Mouse (Mus musculus): Measurements from ENCODE around the gene Tyw1.

The Tyw1 gene

DNA sequence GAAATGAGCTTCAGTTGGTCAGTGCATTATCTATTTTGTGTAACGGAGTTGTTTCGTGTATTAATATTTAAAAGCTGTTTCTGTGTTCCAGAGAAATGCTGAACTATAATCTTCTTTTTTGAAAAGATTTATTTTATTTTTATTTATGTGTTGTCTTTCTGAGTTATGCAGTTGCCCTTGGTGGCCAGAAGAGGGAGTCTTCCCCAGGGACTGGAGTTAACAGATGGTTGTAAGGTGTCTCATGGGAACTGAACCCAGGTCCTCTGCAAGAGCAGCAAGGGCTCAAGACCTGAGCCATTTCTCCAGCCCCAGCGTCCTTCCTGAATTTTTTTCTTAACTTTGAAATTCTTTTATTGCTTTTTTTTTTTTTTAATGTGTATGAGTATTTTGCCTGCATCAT is 59.5 kb downstream of the Tyw1 start:
- no peak for DNase-seq (ENCODE audit: low read depth, low spot score)

DNA sequence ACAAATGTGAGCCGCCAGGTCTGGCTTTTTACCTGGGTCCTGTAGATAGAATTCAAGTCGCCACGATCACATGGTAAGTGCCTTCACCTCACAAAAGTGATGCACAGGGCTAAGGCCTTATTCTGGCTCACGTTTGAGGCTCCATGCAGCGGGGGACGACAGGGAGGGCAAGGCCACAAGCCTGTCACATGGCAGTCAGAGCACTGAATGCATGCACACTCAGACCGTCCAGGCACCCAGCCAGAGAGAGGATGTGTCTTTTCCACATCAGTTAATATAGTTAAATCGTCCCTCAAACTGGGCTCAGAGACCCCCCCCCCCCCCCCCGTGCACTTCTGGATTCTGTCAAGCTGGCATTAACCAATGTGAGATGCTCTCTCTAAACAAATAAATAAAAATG is 60.9 kb downstream of the Tyw1 start:
- no peak for DNase-seq (ENCODE audit: low read depth, low spot score)

DNA sequence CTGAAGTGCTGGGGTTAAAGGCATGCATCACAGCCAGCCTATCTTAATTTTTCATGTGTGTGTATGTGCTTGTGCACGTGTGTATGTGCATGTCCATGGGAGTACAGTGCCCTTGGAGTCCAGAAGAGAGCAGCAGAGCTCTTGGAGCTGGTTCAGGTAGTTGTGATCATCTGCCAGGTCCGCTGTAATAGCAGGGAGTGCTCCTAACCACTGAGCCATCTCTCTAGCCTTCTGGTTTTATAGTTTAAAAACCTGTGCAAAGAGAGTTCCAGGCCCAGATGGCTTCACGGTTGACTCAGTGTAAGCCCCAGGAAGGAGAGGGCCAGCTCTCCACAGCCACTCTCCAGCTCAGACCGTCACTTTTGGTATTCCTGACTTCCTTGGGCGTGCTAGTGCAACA is 64.4 kb downstream of the Tyw1 start:
- no peak for DNase-seq (ENCODE audit: low read depth, low spot score)

DNA sequence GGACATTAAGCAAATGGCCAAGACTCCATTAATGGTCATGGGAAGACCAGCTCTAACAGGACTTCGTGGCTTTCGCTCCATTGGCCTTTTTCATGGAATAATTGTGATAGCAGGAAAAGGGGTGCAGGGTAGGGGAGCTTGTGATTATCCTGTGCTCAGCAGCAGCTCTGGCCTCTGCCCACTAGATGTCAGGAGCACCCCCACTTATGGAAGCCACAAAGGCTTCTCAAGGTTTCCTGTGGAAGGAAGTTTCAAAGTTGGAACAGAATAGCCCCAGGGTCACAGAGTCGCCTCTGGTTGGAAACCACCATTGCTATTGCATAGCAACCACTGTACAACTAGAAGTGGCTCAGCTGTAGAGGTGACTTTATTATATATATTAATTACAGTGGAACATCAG is 65.1 kb downstream of the Tyw1 start:
- no peak for DNase-seq (ENCODE audit: low read depth, low spot score)

DNA sequence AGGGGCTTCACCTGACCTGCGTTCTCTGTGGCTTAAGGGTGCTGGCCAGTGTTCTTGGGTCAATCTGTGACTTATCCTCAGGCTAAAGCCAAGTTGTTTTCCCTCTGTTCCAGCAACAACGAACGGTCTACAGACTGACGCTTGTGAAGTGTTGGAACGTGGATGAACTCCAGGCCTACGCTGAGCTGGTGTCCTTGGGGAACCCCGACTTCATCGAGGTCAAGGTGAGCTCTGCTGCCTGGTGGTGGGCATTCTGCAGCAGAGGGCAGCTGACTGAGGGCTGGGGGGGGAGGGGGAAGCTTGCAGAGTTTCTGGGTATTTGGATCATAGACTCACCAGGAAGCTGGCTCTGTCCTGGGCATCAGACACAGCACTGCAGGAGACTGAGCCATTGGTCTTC is 70.1 kb downstream of the Tyw1 start:
- DNase-seq (ENCODE audit: low read depth, low spot score), result no peak

DNA sequence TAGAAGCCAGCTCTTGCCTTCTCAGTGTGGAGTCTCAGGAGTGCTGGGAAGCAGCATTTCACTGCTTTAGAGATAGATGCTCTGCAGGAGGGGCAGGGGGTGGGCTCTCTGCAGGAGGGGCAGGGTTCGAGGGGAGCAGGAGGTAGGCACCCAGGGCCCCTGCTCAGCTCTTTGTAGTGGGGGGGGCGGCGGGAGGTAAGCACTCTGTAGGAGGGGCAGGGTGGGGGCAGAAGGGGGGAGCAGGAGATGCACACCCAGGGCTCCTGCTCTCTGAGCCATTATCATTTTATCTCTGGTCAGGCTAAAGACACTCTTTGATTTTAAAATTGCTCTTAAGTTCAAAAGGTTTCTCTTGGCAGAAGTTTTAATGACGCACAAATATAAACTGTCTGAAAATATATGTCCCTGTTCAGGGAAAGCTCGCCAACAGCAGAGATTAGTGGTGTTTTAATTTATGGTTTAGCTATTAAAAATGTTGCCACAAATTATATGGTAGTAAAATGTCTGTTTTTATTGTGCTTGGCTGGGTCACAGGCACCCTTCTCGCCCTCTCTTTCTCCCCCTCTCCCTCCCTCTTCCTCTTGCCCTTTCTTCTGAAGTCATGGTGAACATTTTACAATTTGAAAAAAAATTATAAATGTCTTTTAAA is 72.3 kb downstream of the Tyw1 start:
- no peak for DNase-seq (ENCODE audit: low read depth, low spot score)

DNA sequence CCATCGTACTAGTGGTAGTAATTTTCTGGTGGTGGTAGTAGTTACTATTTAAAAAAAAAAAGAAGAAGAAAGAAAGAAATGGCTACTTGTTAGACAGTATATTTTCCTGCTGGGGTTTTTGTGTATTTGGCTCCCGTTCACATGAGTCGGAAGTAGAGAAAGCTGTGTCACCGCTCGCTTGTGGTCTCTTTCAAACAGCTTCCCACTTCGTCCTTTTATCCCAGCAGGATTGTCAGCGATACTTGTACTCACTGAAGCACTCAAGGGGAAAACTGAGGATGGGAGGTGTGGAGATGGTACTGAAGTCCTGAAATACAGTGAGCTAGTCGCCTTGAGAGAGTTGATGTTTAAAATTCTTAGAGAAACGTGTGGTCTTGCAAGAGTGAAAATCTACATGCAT is 72.9 kb downstream of the Tyw1 start:
- no peak for DNase-seq (ENCODE audit: low read depth, low spot score)

DNA sequence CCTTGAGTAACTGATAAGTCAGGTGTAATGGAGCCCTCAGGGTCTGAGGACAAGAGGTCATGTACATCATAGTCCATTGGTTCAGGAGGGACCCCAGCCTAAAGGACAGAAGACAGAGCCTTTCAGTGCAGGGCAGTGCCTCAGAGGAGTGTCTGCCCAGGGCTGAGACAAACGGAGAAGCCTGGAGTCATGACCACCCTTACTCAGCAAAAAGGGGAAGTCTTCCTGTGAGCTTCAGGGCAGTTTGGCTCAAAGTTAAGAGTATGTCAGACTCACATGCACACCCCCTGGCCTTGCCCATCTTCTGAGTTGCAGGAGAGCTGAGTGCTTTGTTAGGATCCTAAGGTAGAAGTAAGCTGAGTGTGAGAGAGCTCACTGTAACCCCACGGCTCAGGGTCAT is 74.5 kb downstream of the Tyw1 start:
- DNase-seq (ENCODE audit: low read depth, low spot score), result no peak

DNA sequence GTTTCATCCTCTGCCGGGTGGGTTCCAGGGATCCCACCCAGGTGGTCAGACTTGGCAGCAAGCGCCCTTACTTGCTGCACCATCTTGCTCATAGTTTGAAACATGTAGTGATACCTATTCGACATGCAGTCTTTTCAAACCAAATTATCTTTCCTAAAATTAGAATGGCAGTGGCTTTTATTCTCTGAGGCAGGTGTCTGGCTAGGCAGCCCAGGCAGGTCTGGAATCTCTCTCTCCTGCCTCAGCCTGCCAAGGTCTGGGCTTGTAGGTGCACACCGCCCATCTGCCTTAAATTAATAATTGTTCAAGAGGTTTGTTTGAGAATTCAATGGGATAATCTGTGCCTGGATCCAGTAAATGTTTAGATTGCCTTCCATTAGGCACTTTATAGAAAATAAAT is 75.4 kb downstream of the Tyw1 start:
- no peak for DNase-seq (ENCODE audit: low read depth, low spot score)

DNA sequence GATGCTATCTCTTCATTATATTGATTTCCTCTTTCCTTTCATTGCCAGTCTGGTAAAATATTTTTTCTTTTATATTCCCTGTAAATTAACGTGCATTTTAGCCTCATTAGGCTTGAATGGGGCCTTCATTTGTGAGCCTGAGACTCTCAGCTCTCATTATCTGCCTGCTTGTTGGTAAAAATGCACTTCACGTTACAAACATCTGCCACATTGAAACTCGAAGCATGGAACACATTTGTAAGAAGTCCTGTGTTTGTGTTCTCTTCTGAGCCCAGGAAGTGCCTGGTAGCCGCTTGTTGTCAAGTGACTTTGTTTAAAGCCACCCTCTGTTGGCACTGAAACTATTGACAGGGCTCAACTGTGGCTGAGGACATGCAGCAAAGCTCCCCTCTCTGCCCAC is 75.8 kb downstream of the Tyw1 start:
- no peak for DNase-seq (ENCODE audit: low read depth, low spot score)

DNA sequence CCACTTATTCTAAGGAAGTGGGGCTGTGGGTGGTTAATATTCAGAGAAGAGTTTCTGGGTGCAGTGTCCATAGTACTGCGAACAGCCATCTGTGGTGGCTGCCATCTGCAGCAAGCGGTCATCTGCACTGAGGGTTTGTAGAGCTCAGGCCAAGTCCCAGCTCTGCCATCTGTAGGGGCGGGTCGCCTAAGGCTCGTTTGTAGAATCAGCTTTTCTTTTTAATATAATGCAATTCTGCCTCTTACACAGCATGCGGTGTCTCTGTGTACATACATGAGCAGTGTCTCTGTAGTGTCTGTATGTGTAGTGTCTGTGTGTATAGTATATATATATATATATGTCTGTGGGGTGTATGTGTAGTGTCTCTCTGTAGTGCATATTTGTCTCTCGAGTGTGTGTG is 78.1 kb downstream of the Tyw1 start:
- DNase-seq (ENCODE audit: low read depth, low spot score), result no peak

DNA sequence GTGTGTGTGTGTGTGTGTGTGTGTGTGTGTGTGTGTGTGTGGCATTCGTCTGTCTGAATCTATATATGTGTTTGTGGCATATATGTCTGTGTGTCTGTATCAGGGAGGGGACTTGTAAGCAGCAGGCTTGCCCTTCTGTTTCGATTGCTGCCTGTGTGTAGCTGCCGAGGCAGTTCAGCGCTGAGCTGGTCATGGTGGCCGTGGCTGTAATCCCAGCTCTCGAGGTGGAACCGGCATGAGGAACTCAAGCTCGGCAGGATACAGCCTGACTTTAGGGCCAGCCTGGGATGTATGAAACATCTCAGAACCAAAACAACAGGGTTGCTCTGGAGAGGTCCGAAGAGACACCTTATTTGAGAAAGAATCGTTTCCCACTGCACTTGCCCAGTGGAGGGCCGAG is 78.6 kb downstream of the Tyw1 start:
- no peak for DNase-seq (ENCODE audit: low read depth, low spot score)

DNA sequence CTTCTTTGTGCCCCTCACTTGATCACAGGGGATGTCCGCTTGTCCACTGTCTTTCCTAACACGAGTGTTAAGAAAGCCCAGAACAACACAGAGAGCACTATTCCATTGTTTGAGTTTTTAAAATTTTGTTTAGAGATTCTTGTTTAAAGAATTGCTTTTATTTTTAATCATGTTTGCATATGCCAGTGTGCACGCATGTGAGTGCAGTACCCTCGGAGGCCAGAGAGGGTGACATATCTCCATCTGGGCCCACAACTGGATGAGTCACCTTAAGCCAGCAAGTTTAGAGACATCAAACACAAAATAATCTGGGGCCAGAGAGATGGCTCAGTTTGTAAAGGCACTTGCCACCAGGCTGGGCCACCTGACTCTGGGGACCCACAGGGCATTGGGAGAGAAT is 80.0 kb downstream of the Tyw1 start:
- DNase-seq (ENCODE audit: low read depth, low spot score), result no peak

DNA sequence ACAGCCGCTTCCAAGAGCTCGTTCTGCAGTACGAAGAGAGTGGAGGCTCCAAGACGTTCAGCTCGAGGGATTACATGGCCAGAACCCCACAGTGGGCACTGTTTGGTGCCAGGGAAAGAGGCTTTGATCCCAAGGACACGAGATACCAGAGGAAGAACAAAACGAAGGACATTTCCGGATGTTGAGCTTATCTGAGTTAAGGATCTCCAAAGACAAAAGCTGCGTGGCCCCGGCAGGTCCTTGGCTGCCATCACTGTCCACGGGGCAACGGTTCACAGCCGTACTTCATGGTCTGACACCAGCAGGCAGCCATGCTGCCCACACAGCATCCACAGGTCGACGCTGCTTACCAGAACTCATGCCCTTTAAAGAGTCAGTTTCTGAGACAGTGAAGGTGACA is 85.2 kb downstream of the Tyw1 start:
- no peak for DNase-seq (ENCODE audit: low read depth, low spot score)

DNA sequence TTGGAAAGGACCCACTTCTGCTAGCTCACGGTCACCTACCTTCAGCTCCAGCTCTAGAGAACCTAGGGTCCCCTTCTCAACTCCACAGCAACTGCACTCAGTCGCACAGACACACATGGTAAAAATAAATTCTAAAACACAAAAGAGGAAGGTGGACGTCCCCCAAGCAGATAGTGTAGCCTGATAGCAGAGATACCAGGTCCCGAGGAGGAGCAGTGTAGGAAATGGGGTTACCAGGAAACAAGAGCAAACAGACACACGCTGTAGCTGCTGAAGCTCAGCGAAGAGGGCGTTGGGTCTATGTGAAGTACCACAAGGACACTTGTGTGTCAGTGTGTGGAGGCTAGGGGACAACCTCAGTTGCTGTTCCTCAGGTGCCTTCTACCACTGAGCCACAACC is 89.6 kb downstream of the Tyw1 start:
- DNase-seq (ENCODE audit: low read depth, low spot score), result no peak

DNA sequence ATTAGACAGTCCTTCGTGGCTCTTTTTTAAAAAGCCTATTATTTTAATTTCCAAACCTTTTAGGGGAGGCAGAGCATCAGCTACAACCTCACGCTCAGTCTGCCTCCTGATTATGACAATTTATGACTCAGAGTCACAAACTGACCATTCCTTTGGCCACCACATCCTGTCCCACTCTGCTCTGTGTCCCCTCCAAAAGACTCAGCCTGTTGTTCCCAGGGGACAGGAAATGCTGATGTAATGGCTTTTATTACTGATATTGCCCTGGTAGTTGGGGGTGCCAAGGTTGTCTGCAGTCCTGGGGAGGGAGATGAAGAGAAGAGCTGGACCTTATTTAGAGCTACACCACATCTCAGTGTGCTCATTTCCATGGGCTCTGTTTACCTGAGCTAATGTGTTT is 90.5 kb downstream of the Tyw1 start:
- DNase-seq (ENCODE audit: low read depth, low spot score), result no peak

DNA sequence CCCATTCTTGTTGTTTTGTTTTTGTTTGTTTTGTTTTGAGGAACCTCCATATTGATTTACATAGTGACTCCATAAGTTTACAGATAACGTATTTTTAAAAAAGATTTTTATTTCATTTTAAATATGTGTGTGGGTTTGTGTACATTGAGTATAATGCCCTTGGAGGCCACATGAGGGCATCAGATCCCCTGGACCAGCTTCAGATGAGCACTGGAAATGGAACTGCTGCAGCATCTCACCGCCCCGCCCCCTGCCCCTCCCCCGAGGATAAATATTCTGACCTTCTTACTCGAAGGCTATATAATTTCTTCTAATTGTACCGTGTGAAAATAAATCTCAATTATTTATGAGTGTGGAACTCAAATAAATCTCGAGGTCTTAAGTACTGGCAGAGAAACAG is 99.8 kb downstream of the Tyw1 start:
- DNase-seq (ENCODE audit: low read depth, low spot score), result no peak

DNA sequence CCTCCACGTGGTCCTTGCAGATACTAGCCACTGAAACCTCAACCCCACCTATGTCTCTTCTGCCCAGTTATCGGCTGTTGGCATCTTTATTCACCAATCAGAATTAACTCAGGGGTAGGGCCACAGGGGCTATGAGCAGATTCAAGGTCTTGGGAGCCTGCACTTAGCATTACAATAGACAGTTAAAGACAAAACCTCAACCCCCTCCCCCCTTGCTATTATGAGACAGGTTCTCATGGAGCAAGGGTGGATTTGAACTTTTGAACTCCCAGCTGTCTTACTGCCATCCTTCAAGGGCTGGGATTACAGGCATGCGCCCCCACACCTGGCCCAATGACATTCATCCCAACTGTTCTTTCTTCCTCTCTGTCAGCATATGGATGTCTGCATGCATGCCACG is 107.7 kb downstream of the Tyw1 start:
- DNase-seq (ENCODE audit: low read depth, low spot score), result no peak

DNA sequence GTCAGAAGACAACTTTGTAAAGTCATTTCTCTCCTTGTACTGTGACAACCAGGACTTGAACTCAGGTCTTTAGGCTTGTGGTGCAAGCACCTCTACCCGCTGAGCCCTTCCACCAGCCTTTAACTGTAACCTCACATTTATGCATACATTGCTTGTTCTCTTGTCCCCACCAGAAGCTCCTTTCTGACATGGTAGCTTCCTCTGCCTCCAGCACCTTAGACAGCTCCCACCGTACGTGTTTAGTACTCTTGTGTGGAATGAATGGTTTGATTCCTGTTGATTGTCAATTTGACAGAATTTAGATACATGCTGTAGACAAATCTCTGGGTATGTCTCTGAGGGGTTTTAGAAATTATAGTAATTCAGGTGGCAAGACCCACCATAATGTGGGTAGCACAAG is 108.4 kb downstream of the Tyw1 start:
- DNase-seq (ENCODE audit: low read depth, low spot score), result no peak

DNA sequence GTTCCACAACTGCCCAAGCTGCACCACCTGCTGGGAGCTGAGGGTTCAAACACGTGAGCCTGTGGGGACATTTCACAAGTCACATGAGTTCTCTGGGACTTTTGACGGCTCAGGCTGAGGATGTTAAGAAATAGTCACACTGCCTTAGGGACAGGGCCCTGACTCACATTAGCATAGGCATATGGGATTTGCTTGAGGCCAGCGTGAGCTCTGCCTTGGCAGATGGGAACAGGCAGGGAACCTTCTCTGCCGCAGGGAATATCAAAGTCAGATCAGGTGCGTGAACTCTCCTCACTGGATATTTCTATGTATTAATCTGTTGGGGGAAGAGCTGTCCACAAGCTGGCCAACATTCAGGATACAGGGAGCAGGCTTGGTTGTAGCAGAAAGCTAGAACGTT is 112.8 kb downstream of the Tyw1 start:
- DNase-seq (ENCODE audit: low read depth, low spot score), result no peak

DNA sequence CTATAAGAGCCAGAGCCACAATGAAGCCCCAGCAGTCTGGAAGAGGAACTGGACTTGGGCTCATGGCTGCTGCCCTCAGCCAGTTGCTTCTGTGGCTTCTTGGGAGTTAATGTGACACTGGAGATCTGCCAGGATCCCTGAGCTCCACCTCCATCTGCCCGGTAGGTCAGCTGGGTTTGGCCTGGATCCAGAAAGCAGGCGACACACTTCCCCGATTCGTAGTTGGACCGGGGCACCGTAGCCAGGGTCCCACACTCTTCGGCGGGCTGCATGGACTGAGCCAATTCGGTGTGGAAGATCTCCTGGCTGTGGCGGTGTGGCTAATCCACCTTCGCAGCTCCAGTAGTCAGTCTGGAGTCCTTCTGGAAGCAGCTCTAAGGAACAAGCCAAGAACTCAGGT is 113.8 kb downstream of the Tyw1 start, which contains the start of gene Caln1:
Caln1 (plus strand) TSS at position 219 of the 400 bp plus-strand sequence.
- DNase-seq (ENCODE audit: low read depth, low spot score), result no peak

DNA sequence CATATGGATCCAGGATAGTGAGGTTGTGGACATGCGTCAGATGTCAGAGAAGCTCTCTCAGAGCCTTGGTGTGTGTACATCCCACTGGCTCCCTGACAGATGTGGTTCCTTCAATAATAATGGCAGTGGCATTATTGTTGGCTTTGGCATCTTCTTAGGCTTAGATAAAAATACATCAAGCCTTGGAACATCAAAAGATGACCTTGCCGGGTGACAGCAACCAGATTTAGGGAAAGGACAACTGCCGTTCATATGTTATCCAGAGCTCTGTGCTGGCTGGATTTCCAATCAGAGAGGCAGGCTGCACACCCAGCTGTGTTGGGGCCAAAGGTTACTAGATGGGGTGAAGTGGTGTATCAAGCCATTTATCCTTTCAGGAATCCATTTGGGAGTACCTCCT is 120.0 kb downstream of the Tyw1 start:
- no peak for DNase-seq (ENCODE audit: low read depth, low spot score)

DNA sequence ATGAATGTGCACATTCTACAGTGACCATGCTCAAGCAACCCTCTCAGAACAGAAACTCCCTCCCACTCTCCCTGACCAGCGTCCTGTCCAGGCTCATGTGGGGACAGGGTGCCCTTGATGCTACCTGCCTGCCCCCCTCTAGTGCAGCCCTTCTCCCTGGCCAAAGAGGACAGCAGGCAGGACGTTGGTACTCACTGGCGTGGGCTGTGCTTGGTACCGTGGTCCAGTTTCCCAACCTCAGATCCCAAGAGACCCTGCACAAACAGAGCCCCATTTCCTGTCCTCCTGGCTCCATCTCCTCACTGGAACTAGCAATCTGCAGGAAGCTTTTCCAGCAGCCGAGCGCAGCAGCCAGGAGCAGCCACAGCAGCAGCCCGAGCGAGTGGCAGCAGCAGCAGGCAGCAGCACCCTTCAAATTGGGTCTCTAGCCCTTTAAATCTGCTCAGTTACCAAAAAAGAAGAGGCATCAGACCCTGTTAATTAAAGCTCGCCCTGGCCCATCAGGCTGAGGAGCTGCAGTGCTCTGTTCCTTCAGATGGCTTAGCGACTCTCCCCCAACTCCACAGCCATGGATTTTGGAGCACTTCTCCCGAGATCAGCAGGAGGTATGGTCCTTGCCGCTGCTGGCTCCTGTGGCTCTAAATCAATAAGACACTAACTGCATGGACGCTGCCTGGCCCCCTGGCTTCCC is 128.9 kb downstream of the Tyw1 start, which contains the start of gene A330070K13Rik:
A330070K13Rik (minus strand) TSS at position 410 of the 691 bp plus-strand sequence.
- DNase-seq (ENCODE audit: low read depth, low spot score), result no peak

DNA sequence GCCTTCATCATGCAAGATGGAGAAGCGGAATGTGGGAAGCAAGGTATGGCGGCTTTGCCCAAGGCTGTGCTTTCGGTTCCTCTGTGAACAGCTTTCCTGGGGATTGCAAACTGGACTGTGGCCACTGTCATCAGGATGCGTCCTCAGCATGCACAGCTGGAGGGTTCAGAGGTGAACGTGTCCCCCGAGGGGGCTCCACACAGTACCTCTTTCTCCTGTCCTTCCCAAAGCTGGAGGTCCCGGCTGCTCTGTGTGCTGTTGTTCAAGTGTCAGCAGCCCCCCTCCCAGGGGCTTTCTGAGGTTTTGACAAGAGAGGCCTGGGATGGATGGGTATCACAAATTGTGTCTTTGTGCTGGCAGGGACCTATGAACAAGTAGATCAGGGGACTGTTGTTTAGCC is 131.0 kb downstream of the Tyw1 start:
- DNase-seq (ENCODE audit: low read depth, low spot score), result no peak
